Mouse (Mus musculus) limb, embryonic 12.5 days (tissue): ENCODE measurements around the gene Utp20. TPM values are rescaled to one million over a fixed set of nuclear protein-coding genes. Genes with fewer than 3 reads are reported as not detected.
"Not testable (repeated sequence)": the region's sequence is repeated elsewhere in the genome, so short reads cannot be mapped to it uniquely, and the experiment has no call there.

Source experiments
- ATAC-seq: fragments of 200-750 bp; cut with Nextera tagmentation; 2 replicates; pipeline ENCODE4 v1.8.0; 2017; ENCODE audit warnings: low read depth, moderate TSS enrichment; ENCODE audit not compliant: insufficient number of reproducible peaks, insufficient read depth, low FRiP score, low TSS enrichment
- H3K27ac ChIP-seq: fragments of 300-500 bp; sonication (generic); 2 replicates; pipeline ENCODE4 v1.5.1; 2016; ENCODE audit warnings: mild to moderate bottlenecking, moderate library complexity
- H3K27me3 ChIP-seq: fragments of 300-500 bp; sonication (generic); 2 replicates; pipeline ENCODE4 v1.6.1; 2016; ENCODE audit warnings: mild to moderate bottlenecking, moderate library complexity
- H3K36me3 ChIP-seq: fragments of 300-500 bp; sonication (generic); 2 replicates; pipeline ENCODE4 v1.6.1; 2016; ENCODE audit warnings: mild to moderate bottlenecking, moderate library complexity
- H3K4me1 ChIP-seq: fragments of 300-500 bp; sonication (generic); replicated peaks from 2 replicates; pipeline ENCODE4 v1.6.1; 2016
- H3K4me2 ChIP-seq: fragments of 300-500 bp; sonication (generic); 2 replicates; pipeline ENCODE4 v1.6.1; 2016; ENCODE audit warnings: mild to moderate bottlenecking, moderate library complexity
- H3K4me3 ChIP-seq: fragments of 300-500 bp; sonication (generic); replicated peaks from 2 replicates; pipeline ENCODE4 v1.5.1; 2016; ENCODE audit warnings: mild to moderate bottlenecking
- H3K9ac ChIP-seq: fragments of 300-500 bp; sonication (generic); replicated peaks from 2 replicates; pipeline ENCODE4 v1.6.1; 2016; ENCODE audit warnings: mild to moderate bottlenecking, moderate library complexity
- H3K9me3 ChIP-seq: fragments of 300-500 bp; sonication (generic); 2 replicates; pipeline ENCODE4 v1.6.1; 2016; ENCODE audit warnings: mild to moderate bottlenecking, moderate library complexity
- WGBS: fragments of 180-500 bp; shearing (Covaris S2); methylation state at CpG from one replicate; pipeline ENCODE4 v1.1.7; 2016; 5-methylcytosine and 5-hydroxymethylcytosine counted together
- polyA plus RNA-seq: library from polyadenylated mRNA; unstranded; fragments of >200 nt; fragmentation: Nextera tagmentation; extraction: Ambion mirVana; gene quantifications from 2 replicates; pipeline ENCODE4 v1.2.1, GENCODE M21; 2016

Utp20 gene
- polyA plus RNA-seq, 1 experiment from 2014 or later = 26.3 TPM

- peaks cover 67% of the 10 kb centered on the region for H3K36me3 ChIP-seq
- H3K4me1 ChIP-seq = no peaks in the 10 kb centered on the region
- H3K9ac ChIP-seq = no peak overlapping the region
- H3K27me3 ChIP-seq = no peaks in the 10 kb centered on the region
- no peak overlapping the region for H3K27ac ChIP-seq
- H3K4me2 ChIP-seq = no peak overlapping the region
- WGBS = 66% methylated on average over 5 of the region's 5 CpGs
- no peak for ATAC-seq
- no peaks in the 10 kb centered on the region for H3K9me3 ChIP-seq
- no peak overlapping the region for H3K4me3 ChIP-seq
Measured at GRCm38 (mm10) chr10:88784513-88784931, 42.1 kb downstream of the Utp20 start.

- Histone ChIP-seq H3K27me3 (no peaks in the 10 kb centered on the region), H3K27ac (no peak overlapping the region), H3K9me3 (no peaks in the 10 kb centered on the region), H3K4me2 (no peak overlapping the region), H3K4me1 (no peaks in the 10 kb centered on the region), H3K9ac (no peak overlapping the region), H3K4me3 (no peak overlapping the region), H3K36me3 (peaks cover 66% of the 10 kb centered on the region)
- no peak for ATAC-seq
- WGBS = 93% methylated on average over 5 of the region's 5 CpGs
Measured at GRCm38 (mm10) chr10:88783941-88784340, 42.7 kb downstream of the Utp20 start.

GRCm38 (mm10) chr10:88783135-88783534, 43.5 kb downstream of the Utp20 start:
- not testable (repeated sequence) for H3K4me2 ChIP-seq, H3K27ac ChIP-seq, H3K4me3 ChIP-seq, ATAC-seq, H3K27me3 ChIP-seq, H3K9ac ChIP-seq, H3K4me1 ChIP-seq, H3K9me3 ChIP-seq
- WGBS = 79% methylated on average over 2 of the region's 2 CpGs
- peaks cover 59% of the 10 kb centered on the region for H3K36me3 ChIP-seq

DNA sequence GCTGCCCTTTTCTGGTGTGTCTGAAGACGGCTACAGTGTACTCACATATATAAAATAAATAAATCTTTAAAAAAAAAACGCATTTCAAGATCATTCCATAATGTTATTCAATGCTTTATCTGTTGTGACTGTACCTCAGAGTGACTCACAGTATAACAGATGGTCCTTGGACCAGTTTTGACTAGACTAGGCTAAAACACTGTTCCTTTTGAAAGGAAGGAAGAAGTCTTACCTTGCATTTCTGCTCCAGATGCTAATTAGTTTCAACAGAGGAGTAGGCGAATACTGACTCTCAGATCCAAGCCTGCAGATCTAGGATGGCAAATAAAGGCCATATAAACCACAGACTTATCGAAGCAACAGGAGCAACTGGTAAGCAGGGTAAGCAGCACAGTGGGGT, 45.9 kb downstream of the Utp20 start:
- Histone ChIP-seq H3K27me3 (no peaks in the 10 kb centered on the region), H3K4me2 (no peak overlapping the region), H3K27ac (no peak overlapping the region), H3K36me3 (peaks cover 59% of the 10 kb centered on the region), H3K9ac (no peak overlapping the region), H3K4me1 (no peaks in the 10 kb centered on the region), H3K9me3 (no peaks in the 10 kb centered on the region), H3K4me3 (no peak overlapping the region)
- no peak for ATAC-seq
- 84% methylated on average over 4 of the region's 4 CpGs for WGBS

- Histone ChIP-seq H3K4me2 (no peak overlapping the region), H3K9ac (no peak overlapping the region), H3K36me3 (peaks cover 71% of the 10 kb centered on the region), H3K9me3 (no peaks in the 10 kb centered on the region), H3K4me3 (no peak overlapping the region), H3K4me1 (no peaks in the 10 kb centered on the region), H3K27me3 (no peaks in the 10 kb centered on the region), H3K27ac (no peak overlapping the region)
- WGBS = 88% methylated on average over 6 of the region's 6 CpGs
- ATAC-seq = no peak
Measured at GRCm38 (mm10) chr10:88776206-88776605, 50.4 kb downstream of the Utp20 start.

GRCm38 (mm10) chr10:88772965-88773364, 53.6 kb downstream of the Utp20 start:
- H3K4me1 ChIP-seq, H3K27me3 ChIP-seq, H3K9me3 ChIP-seq, H3K9ac ChIP-seq, H3K4me2 ChIP-seq, H3K4me3 ChIP-seq, H3K27ac ChIP-seq, ATAC-seq: not testable (repeated sequence)
- WGBS = 93% methylated on average over 5 of the region's 5 CpGs
- peaks cover 86% of the 10 kb centered on the region for H3K36me3 ChIP-seq

DNA sequence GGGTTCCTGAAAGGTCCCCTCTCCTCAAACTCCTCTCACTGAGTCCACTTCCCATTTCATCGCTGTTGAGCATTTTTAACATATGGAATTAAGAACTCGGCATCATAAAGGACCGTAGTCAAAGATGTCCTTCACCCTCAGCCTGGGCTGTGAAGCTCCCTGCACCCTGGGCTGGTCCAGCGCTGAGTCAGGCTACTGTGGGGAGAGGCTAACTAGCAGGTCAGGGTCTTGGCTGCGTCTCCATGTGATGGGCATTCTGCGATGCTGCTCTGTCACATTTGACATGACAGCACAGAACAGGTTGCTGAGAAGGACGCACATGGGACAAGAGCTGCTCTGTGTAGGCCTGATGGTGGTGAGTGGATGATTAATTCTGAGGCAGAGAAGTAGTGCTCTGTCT, 56.9 kb downstream of the Utp20 start:
- Histone ChIP-seq H3K9ac (no peak overlapping the region), H3K4me3 (no peak overlapping the region), H3K36me3 (peaks cover 92% of the 10 kb centered on the region), H3K27me3 (no peaks in the 10 kb centered on the region), H3K4me2 (no peak overlapping the region), H3K4me1 (no peaks in the 10 kb centered on the region), H3K9me3 (no peaks in the 10 kb centered on the region), H3K27ac (no peak overlapping the region)
- 95% methylated on average over 7 of the region's 7 CpGs for WGBS
- ATAC-seq = no peak; the same call in 1 of the 2 replicates

- no peaks in the 10 kb centered on the region for H3K9me3 ChIP-seq
- no peak for ATAC-seq
- no peak overlapping the region for H3K27ac ChIP-seq
- no peak overlapping the region for H3K4me2 ChIP-seq
- H3K9ac ChIP-seq = no peak overlapping the region
- H3K36me3 ChIP-seq = peaks cover 93% of the 10 kb centered on the region
- no peaks in the 10 kb centered on the region for H3K4me1 ChIP-seq
- 95% methylated on average over 5 of the region's 5 CpGs for WGBS
- no peak overlapping the region for H3K4me3 ChIP-seq
- no peaks in the 10 kb centered on the region for H3K27me3 ChIP-seq
Measured at GRCm38 (mm10) chr10:88768961-88769360, 57.6 kb downstream of the Utp20 start.

GRCm38 (mm10) chr10:88765431-88766142, 61.0 kb downstream of the Utp20 start:
- no peak overlapping the region for H3K27ac ChIP-seq
- WGBS = 84% methylated on average over 15 of the region's 15 CpGs
- H3K4me1 ChIP-seq = no peaks in the 10 kb centered on the region
- H3K9ac ChIP-seq = no peak overlapping the region
- peaks cover 94% of the 10 kb centered on the region for H3K36me3 ChIP-seq
- no peak for ATAC-seq
- no peaks in the 10 kb centered on the region for H3K27me3 ChIP-seq
- H3K4me3 ChIP-seq = no peak overlapping the region
- H3K4me2 ChIP-seq = no peak overlapping the region
- no peaks in the 10 kb centered on the region for H3K9me3 ChIP-seq

GRCm38 (mm10) chr10:88761524-88762212, 64.9 kb downstream of the Utp20 start:
- Histone ChIP-seq H3K4me1 (no peaks in the 10 kb centered on the region), H3K4me3 (no peak overlapping the region), H3K4me2 (no peak overlapping the region), H3K27ac (no peak overlapping the region), H3K27me3 (no peaks in the 10 kb centered on the region), H3K9me3 (no peaks in the 10 kb centered on the region), H3K36me3 (peaks cover 93% of the 10 kb centered on the region), H3K9ac (no peak overlapping the region)
- WGBS = 89% methylated on average over 13 of the region's 13 CpGs
- no peak for ATAC-seq

GRCm38 (mm10) chr10:88741426-88741825, 85.2 kb downstream of the Utp20 start:
- no peak overlapping the region for H3K9ac ChIP-seq
- ATAC-seq = no peak
- 91% methylated on average over 2 of the region's 2 CpGs for WGBS
- H3K27ac ChIP-seq = no peak overlapping the region
- H3K27me3 ChIP-seq = no peaks in the 10 kb centered on the region
- 0 out of 2 replicates have a peak, but pooled peaks cover 3% of the 10 kb centered on the region for H3K9me3 ChIP-seq
- no peaks in the 10 kb centered on the region for H3K4me1 ChIP-seq
- H3K36me3 ChIP-seq = peaks cover 76% of the 10 kb centered on the region
- no peak overlapping the region for H3K4me3 ChIP-seq
- H3K4me2 ChIP-seq = no peak overlapping the region
